Mouse (Mus musculus) midbrain, postnatal 0 days (tissue): ENCODE measurements at regions not wholly inside any gene's neighbourhood (a gene's known extent, or its start where the extent isn't known, plus 50 kb on each side); places are given as distances from the start of the nearest gene placed in this dataset.

Experiments
- ATAC-seq: fragments of 200-750 bp; cut with Nextera tagmentation; 2 replicates; pipeline ENCODE4 v1.8.0; 2017; ENCODE audit warnings: moderate number of reproducible peaks, mild to moderate bottlenecking, moderate TSS enrichment, moderate library complexity; ENCODE audit not compliant: low FRiP score
- DNase-seq: peaks from one replicate; pipeline ENCODE4 v3.0.0-alpha.2; 2015; ENCODE audit warnings: low spot score
- H3K27ac ChIP-seq: fragments of 300-500 bp; sonication (generic); 2 replicates; pipeline ENCODE4 v1.5.1; 2014; ENCODE audit warnings: low read depth, mild to moderate bottlenecking, low read length, mixed read lengths
- H3K27me3 ChIP-seq: fragments of 300-500 bp; sonication (generic); 2 replicates; pipeline ENCODE4 v1.6.1; 2014; ENCODE audit warnings: low read length, control low read depth, mixed read lengths; ENCODE audit not compliant: insufficient read depth
- H3K36me3 ChIP-seq: fragments of 300-500 bp; sonication (generic); 2 replicates; pipeline ENCODE4 v1.6.1; 2014; ENCODE audit warnings: low read length, control low read depth, mixed read lengths; ENCODE audit not compliant: insufficient read depth
- H3K4me1 ChIP-seq: fragments of 300-500 bp; sonication (generic); 2 replicates; pipeline ENCODE4 v1.6.1; 2014; ENCODE audit warnings: mild to moderate bottlenecking, control low read depth, antibody characterized with exemption, low read length, mixed read lengths; ENCODE audit not compliant: insufficient read depth
- H3K4me2 ChIP-seq: fragments of 300-500 bp; sonication (generic); 2 replicates; pipeline ENCODE4 v1.6.1; 2014; ENCODE audit warnings: low read depth, mild to moderate bottlenecking, low read length, mixed read lengths; ENCODE audit not compliant: poor library complexity, severe bottlenecking
- H3K4me3 ChIP-seq: fragments of 300-500 bp; sonication (generic); 2 replicates; pipeline ENCODE4 v1.5.1; 2014; ENCODE audit warnings: low read depth, mild to moderate bottlenecking, low read length, moderate library complexity
- H3K9ac ChIP-seq: fragments of 300-500 bp; sonication (generic); replicated peaks from 2 replicates; pipeline ENCODE4 v1.6.1; 2014; ENCODE audit warnings: mild to moderate bottlenecking, low read length, moderate library complexity, mixed read lengths; ENCODE audit not compliant: poor library complexity, severe bottlenecking
- H3K9me3 ChIP-seq: fragments of 300-500 bp; sonication (generic); 2 replicates; pipeline ENCODE4 v1.6.1; 2016; ENCODE audit warnings: low read length, control low read depth
- CTCF ChIP-seq: IDR thresholded peaks from 2 replicates; pipeline ENCODE4 v1.5.1; 2016; ENCODE audit warnings: antibody characterized with exemption, mild to moderate bottlenecking
- WGBS: fragments of 180-500 bp; shearing (Covaris S2); extraction: QIAGEN DNeasy Blood & Tissue Kit; methylation state at CpG from one replicate; pipeline ENCODE4 v1.1.7; 2014; 5-methylcytosine and 5-hydroxymethylcytosine counted together

- H3K36me3 ChIP-seq: no peaks in the 10 kb centered on the region
- 82% methylated on average over 4 of the region's 4 CpGs for WGBS
- TF ChIP-seq CTCF: no peak
Observed at GRCm38 (mm10) chr14:48022271-48022670, 98.4 kb upstream of the Peli2 start.

GRCm38 (mm10) chr14:48024051-48024693 lies 96.5 kb upstream of the Peli2 start:
- Histone ChIP-seq H3K9ac (no peak overlapping the region), H3K27me3 (no peaks in the 10 kb centered on the region), H3K27ac (no peak overlapping the region), H3K4me1 (no peaks in the 10 kb centered on the region), H3K9me3 (no peaks in the 10 kb centered on the region), H3K4me2 (no peak overlapping the region), H3K36me3 (no peaks in the 10 kb centered on the region), H3K4me3 (no peak overlapping the region)
- TF ChIP-seq CTCF: no peak
- WGBS: 77% methylated on average over 8 of the region's 8 CpGs
- ATAC-seq (no peak), DNase-seq (peak; percentile 28)

More at GRCm38 (mm10) chr14:48022271-48022670, 98.4 kb upstream of the Peli2 start:
- Histone ChIP-seq H3K4me1 (no peaks in the 10 kb centered on the region), H3K9ac (no peak overlapping the region), H3K9me3 (no peaks in the 10 kb centered on the region), H3K27me3 (no peaks in the 10 kb centered on the region), H3K27ac (no peak overlapping the region), H3K4me2 (no peak overlapping the region), H3K4me3 (no peak overlapping the region)
- no peak for DNase-seq
- no peak for ATAC-seq

GRCm38 (mm10) chr14:48039286-48039790 lies 81.3 kb upstream of the Peli2 start:
- Histone ChIP-seq H3K36me3 (no peaks in the 10 kb centered on the region), H3K27ac (no peak overlapping the region), H3K4me3 (no peak overlapping the region), H3K27me3 (no peaks in the 10 kb centered on the region), H3K4me2 (no peak overlapping the region), H3K9me3 (no peaks in the 10 kb centered on the region), H3K4me1 (no peaks in the 10 kb centered on the region), H3K9ac (no peak overlapping the region)
- no peak for DNase-seq
- TF ChIP-seq CTCF: no peak
- 84% methylated on average over 4 of the region's 4 CpGs for WGBS
- ATAC-seq: no peak

- H3K27ac ChIP-seq: no peak overlapping the region
- H3K27me3 ChIP-seq: no peaks in the 10 kb centered on the region
- H3K36me3 ChIP-seq: no peaks in the 10 kb centered on the region
- no peaks in the 10 kb centered on the region for H3K4me1 ChIP-seq
- H3K9ac ChIP-seq: no peak overlapping the region
- no peak overlapping the region for H3K4me3 ChIP-seq
- no peaks in the 10 kb centered on the region for H3K9me3 ChIP-seq
- WGBS: 80% methylated on average over 9 of the region's 9 CpGs
- DNase-seq (no peak), ATAC-seq (no peak)
- TF ChIP-seq CTCF: no peak
- H3K4me2 ChIP-seq: no peak overlapping the region
Observed at GRCm38 (mm10) chr14:48046094-48046493, 74.5 kb upstream of the Peli2 start.

- no peaks in the 10 kb centered on the region for H3K27me3 ChIP-seq
- no peak overlapping the region for H3K27ac ChIP-seq
- no peak overlapping the region for H3K9ac ChIP-seq
- no peak overlapping the region for H3K4me2 ChIP-seq
- no peak for ATAC-seq
- 78% methylated on average over 1 of the region's 1 CpGs for WGBS
- no peaks in the 10 kb centered on the region for H3K4me1 ChIP-seq
- no peaks in the 10 kb centered on the region for H3K36me3 ChIP-seq
- H3K9me3 ChIP-seq: no peaks in the 10 kb centered on the region
- no peak overlapping the region for H3K4me3 ChIP-seq
- DNase-seq: no peak
- no peak for TF ChIP-seq CTCF
Observed at GRCm38 (mm10) chr14:48046831-48047230, 73.8 kb upstream of the Peli2 start.

- no peak overlapping the region for H3K27ac ChIP-seq
- H3K4me1 ChIP-seq: no peaks in the 10 kb centered on the region
- TF ChIP-seq CTCF: no peak
- H3K36me3 ChIP-seq: no peaks in the 10 kb centered on the region
- no peaks in the 10 kb centered on the region for H3K27me3 ChIP-seq
- no peak overlapping the region for H3K4me2 ChIP-seq
- ATAC-seq (no peak), DNase-seq (no peak)
- WGBS: 87% methylated on average over 5 of the region's 5 CpGs
- no peaks in the 10 kb centered on the region for H3K9me3 ChIP-seq
- H3K9ac ChIP-seq: no peak overlapping the region
- H3K4me3 ChIP-seq: no peak overlapping the region
Observed at GRCm38 (mm10) chr14:48049698-48050459, 70.7 kb upstream of the Peli2 start.
